Mouse (Mus musculus): ENCODE results near the gene Slc40a1.

DNA sequence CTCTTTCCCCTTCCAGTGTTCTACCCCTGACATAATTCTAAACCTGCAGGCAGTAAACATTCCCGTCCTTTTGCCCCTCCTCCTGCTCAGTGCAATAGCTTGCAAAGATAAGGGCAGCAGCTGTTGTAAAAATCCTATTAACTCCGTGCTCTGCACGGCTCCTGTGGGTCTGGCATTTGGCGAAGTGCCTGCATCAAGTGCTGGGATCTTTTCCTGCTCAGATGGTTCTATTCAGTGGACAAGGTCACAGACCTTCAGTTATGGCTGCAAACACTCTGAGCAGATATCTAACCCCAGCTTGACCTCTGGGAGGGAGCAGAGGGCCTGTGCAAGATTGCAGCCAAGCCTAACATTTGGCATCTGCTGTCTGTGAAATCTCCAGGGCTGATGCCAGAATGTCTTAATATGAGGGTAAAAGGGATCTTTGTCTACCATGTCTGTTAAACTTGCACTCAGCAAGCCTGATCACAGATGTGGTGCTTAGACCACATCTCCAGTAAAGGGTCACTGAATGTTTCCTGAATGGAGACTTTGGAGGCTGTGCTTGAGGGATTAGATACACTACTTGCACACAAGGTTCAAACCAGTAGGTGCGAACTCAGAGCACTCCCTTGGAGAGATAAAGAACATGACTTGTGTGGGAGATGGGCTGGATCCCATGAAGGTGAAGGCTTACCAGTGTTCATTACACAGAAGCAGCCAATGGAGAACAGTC is 21.1 kb downstream of the Slc40a1 start:
- TF ChIP-seq HCFC1 (IDR thresholded peaks at IDR 0.05; ENCODE audit: borderline replicate concordance, insufficient read depth, low read length) (no peak), ZNF384 (IDR thresholded peaks at IDR 0.05; ENCODE audit: low read depth, low read length) (no peak), MAFK (IDR thresholded peaks at IDR 0.05; ENCODE audit: insufficient read depth, low read depth, low read length) (no peak)
